7 mouse cellular contexts compared by ENCODE assay signal in genomic region chr11:4258657-4259082, GRCm38 (mm10). TPM values are rescaled to one million over a fixed set of nuclear protein-coding genes. Genes with fewer than 3 reads are reported as not detected.
DNase-seq lines count a peak whose midpoint lies in the region; ATAC-seq and TF ChIP-seq lines count a peak whose summit lies in the region.

No protein-coding gene starts in this region.

- WGBS in embryonic facial prominence, embryonic 12.5 days = 0% methylated on average over 7 of the region's 7 CpGs
- WGBS in heart, adult 2 months = under 1% methylated on average over 7 of the region's 7 CpGs
- 0% methylated on average over 7 of the region's 7 CpGs for WGBS in kidney, adult 2 months
- under 1% methylated on average over 7 of the region's 7 CpGs for WGBS in limb, embryonic 12.5 days
- WGBS in midbrain, embryonic 14.5 days = under 1% methylated on average over 7 of the region's 7 CpGs

- TF ChIP-seq POLR2A in heart, adult 2 months (IDR thresholded peaks at IDR 0.05; ENCODE audit: insufficient read depth, low read depth, low read length) = no peak
- no peak for TF ChIP-seq POLR2A in kidney, adult 2 months (IDR thresholded peaks at IDR 0.05; ENCODE audit: low read depth, low read length)

- TF ChIP-seq CTCF in heart, adult 2 months (IDR thresholded peaks at IDR 0.05) = peak; percentile 96; the same call in 1 of the 2 replicates
- peak; percentile 89 for TF ChIP-seq CTCF in kidney, adult 2 months (conservative IDR thresholded peaks at IDR 0.05; ENCODE audit: insufficient read depth, insufficient read length, low read depth, low read length)

- intact Hi-C loops in heart, adult 2 months (cut with DNase I) = loop anchor here (1.0 to 2.0 kb wide), 3 partner anchors 38 to 164 kb away; no protein-coding TSS in a partner anchor

- no peaks in the 10 kb centered on the region for H3K79me2 ChIP-seq in heart, adult 2 months (replicated peaks; ENCODE audit: control insufficient read depth, insufficient read depth, low read length)

- H3K4me2 ChIP-seq in embryonic facial prominence, embryonic 12.5 days (replicated peaks) = peak overlapping the region; percentile 26; the same call in 1 of the 2 replicates
- H3K4me2 ChIP-seq in limb, embryonic 12.5 days = peak overlapping the region; percentile 41
- H3K4me2 ChIP-seq in midbrain, embryonic 14.5 days (ENCODE audit: low read length) = peak overlapping the region; percentile 46

- H3K27me3 ChIP-seq in embryonic facial prominence, embryonic 12.5 days = peaks cover 10% of the 10 kb centered on the region
- no peaks in the 10 kb centered on the region for H3K27me3 ChIP-seq in heart, adult 2 months (ENCODE audit: control insufficient read depth, insufficient read depth, low read length)
- H3K27me3 ChIP-seq in kidney, adult 2 months (replicated peaks; ENCODE audit: control insufficient read depth, insufficient read depth, low read length) = no peaks in the 10 kb centered on the region
- H3K27me3 ChIP-seq in limb, embryonic 12.5 days = 0 out of 2 replicates have a peak, but pooled peaks cover 1% of the 10 kb centered on the region
- no peaks in the 10 kb centered on the region for H3K27me3 ChIP-seq in midbrain, embryonic 14.5 days (ENCODE audit: control insufficient read depth, insufficient read depth, low read length)

- H3K36me3 ChIP-seq in embryonic facial prominence, embryonic 12.5 days = no peaks in the 10 kb centered on the region
- H3K36me3 ChIP-seq in heart, adult 2 months (ENCODE audit: control insufficient read depth, insufficient read depth, low read length) = no peaks in the 10 kb centered on the region
- H3K36me3 ChIP-seq in kidney, adult 2 months (ENCODE audit: control insufficient read depth, insufficient read depth, low read length) = no peaks in the 10 kb centered on the region
- no peaks in the 10 kb centered on the region for H3K36me3 ChIP-seq in limb, embryonic 12.5 days
- no peaks in the 10 kb centered on the region for H3K36me3 ChIP-seq in midbrain, embryonic 14.5 days (ENCODE audit: control insufficient read depth, insufficient read depth, low read length)

- H3K9ac ChIP-seq in embryonic facial prominence, embryonic 12.5 days = no peak overlapping the region
- no peak overlapping the region for H3K9ac ChIP-seq in heart, adult 2 months (ENCODE audit: low read depth, low read length)
- no peak overlapping the region for H3K9ac ChIP-seq in limb, embryonic 12.5 days (replicated peaks)
- H3K9ac ChIP-seq in midbrain, embryonic 14.5 days (replicated peaks; ENCODE audit: low read length) = no peak overlapping the region

- peak; percentile 81 to 88 for DNase-seq in adrenal gland, postnatal 36 days
- DNase-seq in heart, adult 2 months = peak; percentile 85 to 93
- peak; percentile 84 for DNase-seq in kidney, adult 2 months
- DNase-seq in midbrain, embryonic 14.5 days = peak; percentile 90
- DNase-seq in spleen, adult 12 weeks (ENCODE audit: low spot score) = peak; percentile 79

- peaks cover 29% of the 10 kb centered on the region for H3K4me1 ChIP-seq in embryonic facial prominence, embryonic 12.5 days
- H3K4me1 ChIP-seq in heart, adult 2 months (ENCODE audit: control insufficient read depth, insufficient read depth, low read length) = peaks cover 5% of the 10 kb centered on the region
- H3K4me1 ChIP-seq in kidney, adult 2 months (ENCODE audit: control insufficient read depth, insufficient read depth, low read length) = peaks cover 12% of the 10 kb centered on the region
- peaks cover 36% of the 10 kb centered on the region for H3K4me1 ChIP-seq in limb, embryonic 12.5 days (replicated peaks)
- H3K4me1 ChIP-seq in midbrain, embryonic 14.5 days (ENCODE audit: control insufficient read depth, insufficient read depth, low read length) = no peaks in the 10 kb centered on the region

- H3K9me3 ChIP-seq in embryonic facial prominence, embryonic 12.5 days = no peaks in the 10 kb centered on the region
- no peaks in the 10 kb centered on the region for H3K9me3 ChIP-seq in limb, embryonic 12.5 days
- H3K9me3 ChIP-seq in midbrain, embryonic 14.5 days (ENCODE audit: control insufficient read depth, low read length) = no peaks in the 10 kb centered on the region

- peak; percentile 97 for TF ChIP-seq EP300 in heart, adult 2 months (IDR thresholded peaks at IDR 0.05; ENCODE audit: insufficient read depth, low read depth, low read length)

- H3K27ac ChIP-seq in embryonic facial prominence, embryonic 12.5 days = no peak overlapping the region
- H3K27ac ChIP-seq in heart, adult 2 months = no peak overlapping the region
- no peak overlapping the region for H3K27ac ChIP-seq in kidney, adult 2 months (ENCODE audit: insufficient read depth, low read depth, low read length)
- no peak overlapping the region for H3K27ac ChIP-seq in limb, embryonic 12.5 days
- no peak overlapping the region for H3K27ac ChIP-seq in midbrain, embryonic 14.5 days (replicated peaks; ENCODE audit: low read depth, low read length)

- H3K4me3 ChIP-seq in embryonic facial prominence, embryonic 12.5 days = no peak overlapping the region; the same call in 1 of the 2 replicates
- no peak overlapping the region for H3K4me3 ChIP-seq in heart, adult 2 months
- no peak overlapping the region for H3K4me3 ChIP-seq in kidney, adult 2 months (ENCODE audit: insufficient read depth, low read depth, low read length)
- H3K4me3 ChIP-seq in limb, embryonic 12.5 days (replicated peaks) = no peak overlapping the region
- no peak overlapping the region for H3K4me3 ChIP-seq in midbrain, embryonic 14.5 days (replicated peaks; ENCODE audit: low read depth, low read length)

- no peak for ATAC-seq in embryonic facial prominence, embryonic 12.5 days (ENCODE audit: insufficient number of reproducible peaks, insufficient read depth, low FRiP score, low TSS enrichment)
- 0 out of 2 replicates have a peak, but pooled peaks have one; percentile 32 for ATAC-seq in limb, embryonic 12.5 days (ENCODE audit: insufficient number of reproducible peaks, insufficient read depth, low FRiP score, low TSS enrichment, low read depth)
- ATAC-seq in midbrain, embryonic 14.5 days (ENCODE audit: low FRiP score, low TSS enrichment) = peak; percentile 50

RNA-seq across cellular contexts. Expression of gene Lif, which starts 1.3 kb away (rescaled TPM):
- total RNA-seq in adrenal gland, postnatal 36 days (2021) = under 1 TPM; 0.10 to 0.56 TPM
- 0.06 and 0.09 TPM in 2 replicates for polyA plus RNA-seq in embryonic facial prominence, embryonic 12.5 days (2016; fragmentation: Nextera tagmentation; extraction: Ambion mirVana)
- total RNA-seq in heart, adult 2 months (2021) = under 1 TPM; 0.21 to 0.36 TPM
- 1.5 TPM in 2 replicates for polyA plus RNA-seq in heart, adult 2 months (2012; rRNA removed)
- 0.56 and 0.67 TPM in 2 replicates for polyA plus RNA-seq in kidney, adult 2 months (2012; rRNA removed)
- polyA plus RNA-seq in limb, embryonic 12.5 days (2016; fragmentation: Nextera tagmentation; extraction: Ambion mirVana) = 0.05 and 0.06 TPM in 2 replicates
- not detected in 2 replicates for polyA plus RNA-seq in midbrain, embryonic 14.5 days (2014; fragmentation: Nextera tagmentation; extraction: Ambion mirVana)

RNA-seq across cellular contexts. Expression of gene Osm, which starts 22.4 kb away (rescaled TPM):
- total RNA-seq in adrenal gland, postnatal 36 days (2021) = under 1 TPM in 1 of 2 experiments, not detected in 1; 0.26 TPM
- not detected in 2 replicates for polyA plus RNA-seq in embryonic facial prominence, embryonic 12.5 days (2016; fragmentation: Nextera tagmentation; extraction: Ambion mirVana)
- under 1 TPM; 0.13 to 0.14 TPM for total RNA-seq in heart, adult 2 months (2021)
- 0.14 and 0.15 TPM in 2 replicates for polyA plus RNA-seq in heart, adult 2 months (2012; rRNA removed)
- 0.07 and 0.20 TPM in 2 replicates for polyA plus RNA-seq in kidney, adult 2 months (2012; rRNA removed)
- polyA plus RNA-seq in limb, embryonic 12.5 days (2016; fragmentation: Nextera tagmentation; extraction: Ambion mirVana) = not detected in 2 replicates
- 0.12 TPM in 1 of 2 replicates, not detected in the other for polyA plus RNA-seq in midbrain, embryonic 14.5 days (2014; fragmentation: Nextera tagmentation; extraction: Ambion mirVana)

RNA-seq across cellular contexts. Expression of gene Castor1, which starts 40.6 kb away (rescaled TPM):
- total RNA-seq in adrenal gland, postnatal 36 days (2021) = 1 to 10 TPM; 4.0 to 4.6 TPM
- 3.0 and 3.6 TPM in 2 replicates for polyA plus RNA-seq in embryonic facial prominence, embryonic 12.5 days (2016; fragmentation: Nextera tagmentation; extraction: Ambion mirVana)
- total RNA-seq in heart, adult 2 months (2021) = 1 to 10 TPM; 4.0 to 5.9 TPM
- polyA plus RNA-seq in heart, adult 2 months (2012; rRNA removed) = 10.7 and 13.5 TPM in 2 replicates
- 15.8 and 16.3 TPM in 2 replicates for polyA plus RNA-seq in kidney, adult 2 months (2012; rRNA removed)
- polyA plus RNA-seq in limb, embryonic 12.5 days (2016; fragmentation: Nextera tagmentation; extraction: Ambion mirVana) = 2.3 and 2.7 TPM in 2 replicates
- 1.6 and 2.1 TPM in 2 replicates for polyA plus RNA-seq in midbrain, embryonic 14.5 days (2014; fragmentation: Nextera tagmentation; extraction: Ambion mirVana)
